ENCODE assay signal across 9 mouse cellular contexts in the genomic region with DNA sequence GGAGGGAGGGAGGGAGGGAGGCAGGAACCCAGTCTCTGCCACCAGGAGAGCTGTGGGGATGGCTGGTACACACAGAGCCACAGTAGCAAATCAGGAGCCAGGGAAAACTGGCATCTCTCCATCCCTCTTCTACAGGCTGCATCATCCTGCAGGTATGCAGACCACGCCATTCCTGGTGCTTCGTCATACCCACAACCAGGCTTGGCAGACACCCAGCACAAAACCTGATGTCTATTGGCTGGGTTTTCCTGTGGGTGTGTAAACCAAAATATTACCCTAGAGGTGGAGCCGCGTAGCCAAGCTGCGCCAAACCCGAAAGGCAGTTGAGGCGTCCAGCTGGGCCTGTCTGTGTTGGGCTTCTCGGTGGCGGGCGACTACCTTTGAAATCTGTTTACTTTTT. TPM values are rescaled to one million over a fixed set of nuclear protein-coding genes. Genes with fewer than 3 reads are reported as not detected.
DNase-seq lines count a peak whose midpoint lies in the region; ATAC-seq and TF ChIP-seq lines count a peak whose summit lies in the region.
"Had no signal": no experiment of that assay in that cellular context is flagged by ENCODE, and none has a peak within 500 bp of the region (broad histone marks: within the 10 kb centered on the region; RNA-seq: fewer than 3 reads in every experiment).

No protein-coding gene starts in this region.

- H3K36me3 ChIP-seq in midbrain, embryonic 13.5 days: no peaks in the 10 kb centered on the region
- H3K36me3 ChIP-seq in midbrain, embryonic 11.5 days (ENCODE audit: control insufficient read depth, insufficient read depth, low read length): no peaks in the 10 kb centered on the region
- no peaks in the 10 kb centered on the region for H3K36me3 ChIP-seq in hindbrain, embryonic 13.5 days
- H3K36me3 ChIP-seq in midbrain, embryonic 15.5 days (replicated peaks): no peaks in the 10 kb centered on the region
- H3K36me3 ChIP-seq: liver, embryonic 13.5 days had no signal

- TF ChIP-seq CTCF in embryonic fibroblast, embryonic 13.5 days (IDR thresholded peaks at IDR 0.05; ENCODE audit: borderline replicate concordance, insufficient read depth, low read length): no peak

- H3K4me2 ChIP-seq in midbrain, embryonic 13.5 days (replicated peaks): no peak overlapping the region
- H3K4me2 ChIP-seq in midbrain, embryonic 11.5 days: no peak overlapping the region
- no peak overlapping the region for H3K4me2 ChIP-seq in hindbrain, embryonic 13.5 days
- no peak overlapping the region for H3K4me2 ChIP-seq in midbrain, embryonic 15.5 days
- H3K4me2 ChIP-seq: liver, embryonic 13.5 days had no signal

- ATAC-seq in midbrain, embryonic 13.5 days: 0 out of 2 replicates have a peak, but pooled peaks have one; percentile 18
- ATAC-seq in midbrain, embryonic 11.5 days (ENCODE audit: low FRiP score): no peak
- peak; percentile 67; the same call in 1 of the 2 replicates for ATAC-seq in hindbrain, embryonic 13.5 days (ENCODE audit: low FRiP score)
- peak; percentile 38; the same call in 1 of the 2 replicates for ATAC-seq in midbrain, embryonic 15.5 days (replicated peaks)

- 55% methylated on average over 10 of the region's 10 CpGs for WGBS in midbrain, embryonic 13.5 days
- 63% methylated on average over 10 of the region's 10 CpGs for WGBS in midbrain, embryonic 11.5 days
- 49% methylated on average over 10 of the region's 10 CpGs for WGBS in hindbrain, embryonic 13.5 days
- WGBS in midbrain, embryonic 15.5 days: 63% methylated on average over 10 of the region's 10 CpGs

- no peak overlapping the region for H3K4me3 ChIP-seq in midbrain, embryonic 13.5 days (replicated peaks)
- H3K4me3 ChIP-seq in midbrain, embryonic 11.5 days (ENCODE audit: low read depth, low read length): no peak overlapping the region
- no peak overlapping the region for H3K4me3 ChIP-seq in embryonic fibroblast, embryonic 13.5 days (ENCODE audit: insufficient read depth, low read length)
- H3K4me3 ChIP-seq in hindbrain, embryonic 13.5 days: no peak overlapping the region
- H3K4me3 ChIP-seq in midbrain, embryonic 15.5 days: no peak overlapping the region
- H3K4me3 ChIP-seq: liver, embryonic 13.5 days had no signal

- no peak overlapping the region for H3K9ac ChIP-seq in midbrain, embryonic 13.5 days (replicated peaks)
- no peak overlapping the region for H3K9ac ChIP-seq in midbrain, embryonic 11.5 days (ENCODE audit: low read length)
- no peak overlapping the region for H3K9ac ChIP-seq in hindbrain, embryonic 13.5 days
- H3K9ac ChIP-seq in midbrain, embryonic 15.5 days: no peak overlapping the region
- H3K9ac ChIP-seq: liver, embryonic 13.5 days had no signal

- DNase-seq in midbrain, embryonic 11.5 days (ENCODE audit: low spot score, missing footprints): no peak
- DNase-seq in left cerebral cortex, adult 11 months (ENCODE audit: low spot score): peak; percentile 59
- no peak for DNase-seq in embryo, embryonic 9.5 days (ENCODE audit: extremely low spot score)
- no peak for DNase-seq in embryo, embryonic 10 days (ENCODE audit: low spot score)
- DNase-seq: liver, embryonic 13.5 days had no signal

- TF ChIP-seq POLR2A in embryonic fibroblast, embryonic 13.5 days (IDR thresholded peaks at IDR 0.05; ENCODE audit: low read depth, low read length): peak; percentile 49

- no peak overlapping the region for H3K27ac ChIP-seq in midbrain, embryonic 13.5 days
- no peak overlapping the region for H3K27ac ChIP-seq in midbrain, embryonic 11.5 days (ENCODE audit: low read depth, low read length)
- H3K27ac ChIP-seq in embryonic fibroblast, embryonic 13.5 days (ENCODE audit: insufficient read depth, low read length): peak overlapping the region; percentile 73
- no peak overlapping the region for H3K27ac ChIP-seq in hindbrain, embryonic 13.5 days
- no peak overlapping the region; the same call in 1 of the 2 replicates for H3K27ac ChIP-seq in midbrain, embryonic 15.5 days
- H3K27ac ChIP-seq: liver, embryonic 13.5 days had no signal

- H3K27me3 ChIP-seq in midbrain, embryonic 13.5 days: no peaks in the 10 kb centered on the region
- no peaks in the 10 kb centered on the region for H3K27me3 ChIP-seq in midbrain, embryonic 11.5 days (ENCODE audit: control insufficient read depth, insufficient read depth, low read length)
- no peaks in the 10 kb centered on the region for H3K27me3 ChIP-seq in hindbrain, embryonic 13.5 days
- H3K27me3 ChIP-seq in midbrain, embryonic 15.5 days (replicated peaks): no peaks in the 10 kb centered on the region
- H3K27me3 ChIP-seq: liver, embryonic 13.5 days had no signal

- H3K4me1 ChIP-seq in midbrain, embryonic 13.5 days (replicated peaks): peaks cover 53% of the 10 kb centered on the region
- H3K4me1 ChIP-seq in midbrain, embryonic 11.5 days (ENCODE audit: control insufficient read depth, insufficient read depth, low read length): peaks cover 40% of the 10 kb centered on the region
- H3K4me1 ChIP-seq in embryonic fibroblast, embryonic 13.5 days (ENCODE audit: control insufficient read depth, insufficient read depth, low read length): peaks cover 30% of the 10 kb centered on the region
- peaks cover 43% of the 10 kb centered on the region for H3K4me1 ChIP-seq in hindbrain, embryonic 13.5 days (replicated peaks)
- peaks cover 32% of the 10 kb centered on the region for H3K4me1 ChIP-seq in midbrain, embryonic 15.5 days

- no peaks in the 10 kb centered on the region for H3K9me3 ChIP-seq in midbrain, embryonic 13.5 days
- H3K9me3 ChIP-seq in midbrain, embryonic 11.5 days (ENCODE audit: control insufficient read depth, low read length): no peaks in the 10 kb centered on the region
- H3K9me3 ChIP-seq in hindbrain, embryonic 13.5 days: no peaks in the 10 kb centered on the region
- H3K9me3 ChIP-seq in midbrain, embryonic 15.5 days: no peaks in the 10 kb centered on the region
- H3K9me3 ChIP-seq: liver, embryonic 13.5 days had no signal

RNA-seq across cellular contexts. Expression of gene Fam110a, which starts 17.5 kb away (rescaled TPM):
- 97.0 and 97.3 TPM in 2 replicates for polyA plus RNA-seq in midbrain, embryonic 13.5 days (2015; fragmentation: Nextera tagmentation; extraction: Ambion mirVana)
- 85.9 and 96.4 TPM in 2 replicates for polyA plus RNA-seq in midbrain, embryonic 11.5 days (2014; fragmentation: Nextera tagmentation; extraction: Ambion mirVana)
- 9.7 and 13.4 TPM in 2 replicates for polyA plus RNA-seq in embryonic fibroblast, embryonic 13.5 days (2011; ENCODE audit: insufficient read length, low read depth, missing spikeins)
- polyA plus RNA-seq in hindbrain, embryonic 13.5 days (2015; fragmentation: Nextera tagmentation; extraction: Ambion mirVana): 68.1 and 71.4 TPM in 2 replicates
- polyA plus RNA-seq in midbrain, embryonic 15.5 days (2015; fragmentation: Nextera tagmentation; extraction: Ambion mirVana): 61.2 and 62.8 TPM in 2 replicates

RNA-seq across cellular contexts. Expression of gene Slc52a3, which starts 33.8 kb away (rescaled TPM):
- polyA plus RNA-seq in midbrain, embryonic 13.5 days (2015; fragmentation: Nextera tagmentation; extraction: Ambion mirVana): 0.55 and 0.99 TPM in 2 replicates
- 0.64 and 0.88 TPM in 2 replicates for polyA plus RNA-seq in midbrain, embryonic 11.5 days (2014; fragmentation: Nextera tagmentation; extraction: Ambion mirVana)
- 0.55 and 0.60 TPM in 2 replicates for polyA plus RNA-seq in embryonic fibroblast, embryonic 13.5 days (2011; ENCODE audit: insufficient read length, low read depth, missing spikeins)
- polyA plus RNA-seq in hindbrain, embryonic 13.5 days (2015; fragmentation: Nextera tagmentation; extraction: Ambion mirVana): 0.55 and 1.2 TPM in 2 replicates
- 1.3 and 2.2 TPM in 2 replicates for polyA plus RNA-seq in midbrain, embryonic 15.5 days (2015; fragmentation: Nextera tagmentation; extraction: Ambion mirVana)

RNA-seq across cellular contexts. Expression of gene Angpt4, which starts 51.5 kb away (rescaled TPM):
- polyA plus RNA-seq in midbrain, embryonic 13.5 days (2015; fragmentation: Nextera tagmentation; extraction: Ambion mirVana): 0.10 and 0.11 TPM in 2 replicates
- polyA plus RNA-seq in midbrain, embryonic 11.5 days (2014; fragmentation: Nextera tagmentation; extraction: Ambion mirVana): 0.12 and 0.37 TPM in 2 replicates
- 2.1 and 4.8 TPM in 2 replicates for polyA plus RNA-seq in embryonic fibroblast, embryonic 13.5 days (2011; ENCODE audit: insufficient read length, low read depth, missing spikeins)
- polyA plus RNA-seq in hindbrain, embryonic 13.5 days (2015; fragmentation: Nextera tagmentation; extraction: Ambion mirVana): 0.35 and 0.64 TPM in 2 replicates
- 0.18 and 0.23 TPM in 2 replicates for polyA plus RNA-seq in midbrain, embryonic 15.5 days (2015; fragmentation: Nextera tagmentation; extraction: Ambion mirVana)
- polyA plus RNA-seq: liver, embryonic 13.5 days had no signal
